Mouse (Mus musculus): Measurements from ENCODE around the gene Ift88. TPM values are rescaled to one million over a fixed set of nuclear protein-coding genes. Genes with fewer than 3 reads are reported as not detected.
A peak's percentile ranks its signal among the peaks of the same experiment; 100 is the strongest.

The Ift88 gene
- polyA plus RNA-seq, 2 experiments = 1.6 TPM

DNA sequence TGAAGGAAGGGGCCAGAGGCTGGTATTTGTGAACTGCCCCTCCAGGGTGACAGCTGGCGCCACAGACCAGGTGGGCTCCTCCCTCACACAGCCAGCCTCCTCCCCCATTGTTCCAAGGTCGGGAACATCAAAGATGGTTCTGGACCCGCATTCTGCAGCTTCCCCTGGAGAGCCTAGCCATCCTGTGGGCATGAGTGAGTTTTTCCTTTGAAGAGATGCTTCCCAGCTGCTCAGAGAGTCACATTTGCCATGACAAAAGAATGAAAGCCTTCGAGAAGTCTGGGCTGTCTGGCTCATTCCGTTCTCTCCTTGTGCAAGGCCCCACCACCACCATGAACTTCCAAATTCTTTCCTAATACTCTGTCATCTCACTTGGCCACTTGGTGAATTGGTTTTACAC, 110.5 kb downstream of the Ift88 start:
- Histone ChIP-seq H3K4me3 (ENCODE audit: insufficient read depth in 1 of 2, low read depth in 2 of 2, low read length in 2 of 2) (no peak overlapping the region), H3K9ac (replicated peaks) (no peak overlapping the region), H3K27ac (no peak overlapping the region), H3K9me3 (ENCODE audit: control insufficient read depth, low read length) (no peaks in the 10 kb centered on the region), H3K36me3 (replicated peaks; ENCODE audit: control insufficient read depth, insufficient read depth, low read depth) (no peaks in the 10 kb centered on the region), H3K4me2 (ENCODE audit: low read depth) (no peak overlapping the region), H3K4me1 (replicated peaks; ENCODE audit: control insufficient read depth in 2 of 2, insufficient read depth in 2 of 2, low read length in 1 of 2) (peaks cover 0 to 13% of the 10 kb centered on the region in 2 experiments; a peak in 3 of 4 replicates), H3K27me3 (ENCODE audit: control insufficient read depth, insufficient read depth, low read length) (no peaks in the 10 kb centered on the region; the same call in 1 of the 2 replicates)
- ATAC-seq (ENCODE audit: insufficient read depth) (no peak), DNase-seq (ENCODE audit: low read depth in 3 of 3, low spot score in 3 of 3) (no peak)
- 40% methylated on average over 5 of the region's 5 CpGs for WGBS (ENCODE audit: insufficient replicate concordance)
- TF ChIP-seq CTCF (IDR thresholded peaks at IDR 0.05; ENCODE audit: low read depth) = no peak
- no peak for TF ChIP-seq EP300 (IDR thresholded peaks at IDR 0.05; ENCODE audit: low read depth)

DNA sequence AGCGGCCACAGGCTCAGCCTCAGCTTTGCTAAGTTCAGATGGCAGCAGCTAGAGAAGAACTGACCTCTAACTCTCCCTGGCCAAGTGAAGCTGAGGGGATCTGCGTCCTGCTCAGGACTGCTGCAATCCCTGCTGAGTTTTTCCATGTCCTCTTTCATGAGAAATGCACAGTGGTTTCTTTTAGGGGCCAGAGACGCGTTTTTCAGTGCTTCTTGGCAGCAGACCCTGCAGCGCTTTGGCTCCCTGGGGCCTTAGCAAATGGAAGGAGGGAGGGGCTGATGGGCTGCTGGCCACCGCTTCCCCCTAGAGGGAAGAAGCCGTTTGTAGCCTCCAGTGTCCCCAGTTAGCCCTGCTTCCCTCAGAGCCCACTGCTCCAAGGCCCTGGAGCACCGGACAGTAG, 111.1 kb downstream of the Ift88 start:
- H3K9ac ChIP-seq (replicated peaks) = no peak overlapping the region
- WGBS (ENCODE audit: insufficient replicate concordance) = 39% methylated on average over 8 of the region's 8 CpGs
- TF ChIP-seq CTCF (IDR thresholded peaks at IDR 0.05; ENCODE audit: low read depth) (no peak), EP300 (IDR thresholded peaks at IDR 0.05; ENCODE audit: low read depth) (no peak)
- DNase-seq (ENCODE audit: low read depth in 3 of 3, low spot score in 3 of 3) = no peak
- no peak overlapping the region for H3K4me2 ChIP-seq (ENCODE audit: low read depth)
- no peaks in the 10 kb centered on the region for H3K9me3 ChIP-seq (ENCODE audit: control insufficient read depth, low read length)
- no peak overlapping the region for H3K27ac ChIP-seq
- H3K36me3 ChIP-seq (replicated peaks; ENCODE audit: control insufficient read depth, insufficient read depth, low read depth) = no peaks in the 10 kb centered on the region
- H3K27me3 ChIP-seq (ENCODE audit: control insufficient read depth, insufficient read depth, low read length) = no peaks in the 10 kb centered on the region; the same call in 1 of the 2 replicates
- no peak for ATAC-seq (ENCODE audit: insufficient read depth)
- peaks cover 0 to 8% of the 10 kb centered on the region in 2 experiments; a peak in 2 of 4 replicates for H3K4me1 ChIP-seq (replicated peaks; ENCODE audit: control insufficient read depth in 2 of 2, insufficient read depth in 2 of 2, low read length in 1 of 2)
- no peak overlapping the region for H3K4me3 ChIP-seq (ENCODE audit: insufficient read depth in 1 of 2, low read depth in 2 of 2, low read length in 2 of 2)

DNA sequence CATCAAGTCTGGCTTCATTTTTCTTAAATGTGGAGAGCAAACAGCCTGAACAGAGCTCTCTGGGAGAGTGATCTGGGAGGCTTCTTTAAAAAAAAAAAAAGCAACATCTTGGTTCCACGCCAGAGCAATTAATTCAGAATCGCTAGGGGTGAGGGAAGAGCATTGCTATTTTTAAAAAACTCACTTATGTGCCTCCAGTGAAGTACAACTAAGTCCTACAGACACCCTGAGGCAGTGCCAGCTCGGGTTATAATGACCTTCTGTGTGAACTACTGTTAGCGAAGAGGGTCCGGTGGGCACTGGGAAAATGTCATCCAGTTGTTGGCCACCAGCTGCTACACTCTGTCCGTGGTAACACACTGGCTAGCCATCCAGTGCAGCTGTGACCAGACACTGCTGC, 111.8 kb downstream of the Ift88 start:
- TF ChIP-seq EP300 (IDR thresholded peaks at IDR 0.05; ENCODE audit: low read depth) (no peak), CTCF (IDR thresholded peaks at IDR 0.05; ENCODE audit: low read depth) (no peak)
- Histone ChIP-seq H3K36me3 (replicated peaks; ENCODE audit: control insufficient read depth, insufficient read depth, low read depth) (no peaks in the 10 kb centered on the region), H3K4me3 (ENCODE audit: insufficient read depth in 1 of 2, low read depth in 2 of 2, low read length in 2 of 2) (no peak overlapping the region), H3K9me3 (ENCODE audit: control insufficient read depth, low read length) (no peaks in the 10 kb centered on the region), H3K27me3 (ENCODE audit: control insufficient read depth, insufficient read depth, low read length) (no peaks in the 10 kb centered on the region; the same call in 1 of the 2 replicates), H3K9ac (replicated peaks) (no peak overlapping the region), H3K4me2 (ENCODE audit: low read depth) (no peak overlapping the region), H3K4me1 (replicated peaks; ENCODE audit: control insufficient read depth in 2 of 2, insufficient read depth in 2 of 2, low read length in 1 of 2) (peaks cover 0 to 8% of the 10 kb centered on the region in 2 experiments; a peak in 2 of 4 replicates), H3K27ac (no peak overlapping the region)
- 73% methylated on average over 6 of the region's 6 CpGs for WGBS (ENCODE audit: insufficient replicate concordance)
- ATAC-seq (ENCODE audit: insufficient read depth) = no peak
- DNase-seq (ENCODE audit: low read depth in 3 of 3, low spot score in 3 of 3) = no peak

DNA sequence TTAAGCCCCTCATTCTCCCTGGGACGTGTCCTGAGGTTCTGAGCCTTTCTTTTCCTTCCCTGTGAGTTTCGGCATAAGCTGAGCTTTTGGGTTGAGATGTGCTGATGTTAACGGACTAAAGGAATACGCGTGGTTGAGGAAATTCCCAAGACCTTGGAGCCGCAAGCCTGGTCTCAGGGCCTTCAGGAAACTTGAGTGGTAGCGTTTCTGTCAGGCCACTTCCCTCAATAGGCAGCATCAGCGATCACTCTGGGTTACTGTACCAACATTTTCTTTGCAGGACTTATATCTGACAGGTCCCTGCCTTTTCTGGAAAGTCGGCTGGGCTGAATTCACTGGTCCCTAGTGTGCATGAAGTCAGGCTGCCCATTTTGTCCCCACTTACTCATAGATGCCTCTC, 113.0 kb downstream of the Ift88 start:
- H3K4me3 ChIP-seq (ENCODE audit: insufficient read depth in 1 of 2, low read depth in 2 of 2, low read length in 2 of 2) = no peak overlapping the region
- H3K4me2 ChIP-seq (ENCODE audit: low read depth) = no peak overlapping the region
- no peaks in the 10 kb centered on the region for H3K36me3 ChIP-seq (replicated peaks; ENCODE audit: control insufficient read depth, insufficient read depth, low read depth)
- DNase-seq (ENCODE audit: low read depth in 3 of 3, low spot score in 3 of 3) (no peak), ATAC-seq (ENCODE audit: insufficient read depth) (no peak)
- no peaks in the 10 kb centered on the region for H3K9me3 ChIP-seq (ENCODE audit: control insufficient read depth, low read length)
- no peaks in the 10 kb centered on the region; the same call in 1 of the 2 replicates for H3K27me3 ChIP-seq (ENCODE audit: control insufficient read depth, insufficient read depth, low read length)
- H3K27ac ChIP-seq = no peak overlapping the region
- H3K4me1 ChIP-seq (replicated peaks; ENCODE audit: control insufficient read depth in 2 of 2, insufficient read depth in 2 of 2, low read length in 1 of 2) = peaks cover 0 to 8% of the 10 kb centered on the region in 2 experiments; a peak in 2 of 4 replicates
- no peak overlapping the region for H3K9ac ChIP-seq (replicated peaks)
- 52% methylated on average over 9 of the region's 9 CpGs for WGBS (ENCODE audit: insufficient replicate concordance)
- TF ChIP-seq EP300 (IDR thresholded peaks at IDR 0.05; ENCODE audit: low read depth) (no peak), CTCF (IDR thresholded peaks at IDR 0.05; ENCODE audit: low read depth) (no peak)

DNA sequence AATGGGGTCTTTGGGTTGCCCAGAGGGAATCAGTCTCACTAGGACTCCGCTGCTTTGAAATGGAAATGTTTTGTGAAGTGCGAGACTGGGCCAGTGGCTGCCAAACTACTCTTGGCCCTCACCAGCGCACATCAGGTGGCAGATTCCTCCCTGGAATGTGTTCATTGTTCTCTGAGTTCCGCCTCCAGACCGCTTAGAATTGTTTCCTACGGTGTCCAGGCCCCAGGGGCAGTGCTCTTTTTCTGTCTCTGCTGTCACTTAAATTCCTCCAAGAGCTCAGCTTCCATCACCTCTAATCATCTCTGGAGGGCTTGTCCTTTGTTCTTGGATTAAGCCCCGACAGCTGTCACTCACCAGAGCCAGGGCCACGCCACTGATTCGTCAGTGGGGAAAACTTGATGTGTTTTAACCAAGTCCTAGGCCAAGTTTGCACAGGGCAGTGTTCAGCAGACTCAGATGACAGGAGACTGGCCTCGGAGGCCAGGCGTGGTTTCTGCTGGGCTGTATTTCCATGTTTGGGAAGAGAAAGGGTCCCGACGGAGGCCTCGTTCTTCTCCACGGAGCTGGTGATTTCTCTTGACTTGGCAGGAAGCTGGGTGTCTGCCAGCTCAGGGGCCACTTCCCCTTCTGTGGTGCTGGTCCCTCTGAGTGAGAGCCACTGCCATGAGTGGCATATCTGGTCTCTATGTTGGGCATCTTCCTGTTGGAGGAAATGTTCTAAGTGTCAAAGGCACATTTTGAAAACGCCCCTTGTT, 113.6 kb downstream of the Ift88 start:
- H3K36me3 ChIP-seq (replicated peaks; ENCODE audit: control insufficient read depth, insufficient read depth, low read depth) = no peaks in the 10 kb centered on the region
- H3K4me3 ChIP-seq (ENCODE audit: insufficient read depth in 1 of 2, low read depth in 2 of 2, low read length in 2 of 2) = peak overlapping the region in 1 of 2 experiments; percentile 14; a peak in 1 of 4 replicates
- H3K4me1 ChIP-seq (replicated peaks; ENCODE audit: control insufficient read depth in 2 of 2, insufficient read depth in 2 of 2, low read length in 1 of 2) = peaks cover 0 to 8% of the 10 kb centered on the region in 2 experiments; a peak in 2 of 4 replicates
- TF ChIP-seq EP300 (IDR thresholded peaks at IDR 0.05; ENCODE audit: low read depth) = no peak
- no peak for TF ChIP-seq CTCF (IDR thresholded peaks at IDR 0.05; ENCODE audit: low read depth)
- no peaks in the 10 kb centered on the region; the same call in 1 of the 2 replicates for H3K27me3 ChIP-seq (ENCODE audit: control insufficient read depth, insufficient read depth, low read length)
- H3K4me2 ChIP-seq (ENCODE audit: low read depth) = no peak overlapping the region
- no peak overlapping the region for H3K27ac ChIP-seq
- no peak for ATAC-seq (ENCODE audit: insufficient read depth)
- no peaks in the 10 kb centered on the region for H3K9me3 ChIP-seq (ENCODE audit: control insufficient read depth, low read length)
- DNase-seq (ENCODE audit: low read depth in 3 of 3, low spot score in 3 of 3) = no peak
- no peak overlapping the region for H3K9ac ChIP-seq (replicated peaks)
- 22% methylated on average over 16 of the region's 16 CpGs for WGBS (ENCODE audit: insufficient replicate concordance)
